Mouse (Mus musculus) heart, adult 2 months (tissue): ENCODE results near the gene Lingo1. TPM values are rescaled to one million over a fixed set of nuclear protein-coding genes. Genes with fewer than 3 reads are reported as not detected.

Source experiments
- DNase-seq, 2 experiments: peaks; one replicate each; pipeline ENCODE4 v3.0.0; 2021
- H3K27ac ChIP-seq: fragments of 200-600 bp; 2 replicates; pipeline ENCODE4 v1.8.1; 2022
- H3K27me3 ChIP-seq: fragments of 200-500 bp; 2 replicates; pipeline ENCODE4 v1.6.1; 2012; ENCODE audit warnings: mild to moderate bottlenecking, low read length, inconsistent platforms, mixed read lengths; ENCODE audit not compliant: control insufficient read depth, insufficient read depth
- H3K36me3 ChIP-seq: fragments of 200-500 bp; 2 replicates; pipeline ENCODE4 v1.6.1; 2012; ENCODE audit warnings: low read length, inconsistent platforms; ENCODE audit not compliant: control insufficient read depth, insufficient read depth
- H3K4me1 ChIP-seq: fragments of 200-500 bp; 2 replicates; pipeline ENCODE4 v1.6.1; 2011; ENCODE audit warnings: low read length; ENCODE audit not compliant: control insufficient read depth, insufficient read depth
- H3K4me3 ChIP-seq: fragments of 200-600 bp; 2 replicates; pipeline ENCODE4 v1.8.1; 2022
- H3K79me2 ChIP-seq: fragments of 200-500 bp; replicated peaks from 2 replicates; pipeline ENCODE4 v1.6.1; 2012; ENCODE audit warnings: mild to moderate bottlenecking, inconsistent platforms, low read length, moderate library complexity, mixed read lengths; ENCODE audit not compliant: control insufficient read depth, insufficient read depth
- H3K9ac ChIP-seq: fragments of 200-500 bp; 2 replicates; pipeline ENCODE4 v1.6.1; 2012; ENCODE audit warnings: low read depth, mild to moderate bottlenecking, control low read depth, inconsistent platforms, low read length, mixed read lengths
- CTCF ChIP-seq: fragments of 200-600 bp; IDR thresholded peaks from 2 replicates; pipeline ENCODE4 v1.8.1; 2022; ENCODE audit warnings: antibody characterized with exemption, mild to moderate bottlenecking, moderate library complexity
- EP300 ChIP-seq: fragments of 200-500 bp; IDR thresholded peaks from 2 replicates; pipeline ENCODE4 v1.6.1; 2011; ENCODE audit warnings: low read depth, low read length, control low read depth; ENCODE audit not compliant: insufficient read depth
- POLR2A ChIP-seq: fragments of 200-500 bp; IDR thresholded peaks from 2 replicates; pipeline ENCODE4 v1.6.1; 2011; ENCODE audit warnings: mild to moderate bottlenecking, low read depth, low read length, control low read depth; ENCODE audit not compliant: insufficient read depth
- WGBS: fragments of 180-500 bp; shearing (Covaris S2); methylation state at CpG from one replicate; pipeline ENCODE4 v1.1.7; 2018; 5-methylcytosine and 5-hydroxymethylcytosine counted together
- intact Hi-C: fragments of 180-260 bp; cut with DNase I; formaldehyde crosslinking; loops from one replicate; pipeline ENCODE4 v1.15.1; 2025
- polyA plus RNA-seq: library from polyadenylated mRNA; depleted of rRNA; stranded (reverse); fragments of >200 nt; gene quantifications from 2 replicates; pipeline ENCODE4 v1.2.3, GENCODE M21; 2012
- total RNA-seq, 2 experiments: library from RNA; stranded (reverse); gene quantifications; 2 replicates each; pipeline ENCODE4 v1.2.3; 2021

Gene Lingo1
- total and polyA plus RNA-seq, 3 experiments, result 1.2 to 5.5 (median 1.3) TPM

- no peaks in the 10 kb centered on the region for H3K36me3 ChIP-seq
- TF ChIP-seq CTCF (no peak), EP300 (no peak), POLR2A (no peak)
- H3K4me3 ChIP-seq, result no peak overlapping the region
- H3K27ac ChIP-seq, result no peak overlapping the region
- H3K4me1 ChIP-seq, result no peaks in the 10 kb centered on the region; the same call in 1 of the 2 replicates
- H3K27me3 ChIP-seq, result no peaks in the 10 kb centered on the region
- intact Hi-C loops, result no loop called here
- WGBS, result 86% methylated on average over 5 of the region's 5 CpGs
- H3K9ac ChIP-seq, result no peak overlapping the region
- no peaks in the 10 kb centered on the region for H3K79me2 ChIP-seq
- no peak for DNase-seq
Observed at GRCm38 (mm10) chr9:56840721-56841120, 44.5 kb upstream of the Lingo1 start.

GRCm38 (mm10) chr9:56835152-56835551, 38.9 kb upstream of the Lingo1 start:
- intact Hi-C loops, result no loop called here
- TF ChIP-seq EP300 (no peak), POLR2A (no peak), CTCF (no peak)
- H3K36me3 ChIP-seq, result no peaks in the 10 kb centered on the region
- H3K4me1 ChIP-seq, result no peaks in the 10 kb centered on the region; the same call in 1 of the 2 replicates
- no peak overlapping the region for H3K27ac ChIP-seq
- H3K27me3 ChIP-seq, result no peaks in the 10 kb centered on the region
- WGBS, result 51% methylated on average over 5 of the region's 5 CpGs
- H3K9ac ChIP-seq, result no peak overlapping the region
- H3K4me3 ChIP-seq, result no peak overlapping the region
- DNase-seq, result no peak
- H3K79me2 ChIP-seq, result no peaks in the 10 kb centered on the region

- TF ChIP-seq CTCF, result no peak
- no peak for TF ChIP-seq EP300
- no peak for TF ChIP-seq POLR2A
- no peaks in the 10 kb centered on the region for H3K36me3 ChIP-seq
- peak in 1 of 2 experiments; percentile 21 for DNase-seq
- WGBS, result 15% methylated on average over 6 of the region's 6 CpGs
- no peak overlapping the region for H3K27ac ChIP-seq
- H3K4me3 ChIP-seq, result no peak overlapping the region
- H3K4me1 ChIP-seq, result no peaks in the 10 kb centered on the region; the same call in 1 of the 2 replicates
- H3K9ac ChIP-seq, result no peak overlapping the region
- H3K27me3 ChIP-seq, result no peaks in the 10 kb centered on the region
- H3K79me2 ChIP-seq, result no peaks in the 10 kb centered on the region
- intact Hi-C loops, result no loop called here
Observed at GRCm38 (mm10) chr9:56832900-56833299, 36.6 kb upstream of the Lingo1 start.

- WGBS, result 84% methylated on average over 3 of the region's 3 CpGs
- TF ChIP-seq CTCF, result no peak
- no peak for TF ChIP-seq EP300
- TF ChIP-seq POLR2A, result no peak
- H3K4me1 ChIP-seq, result no peaks in the 10 kb centered on the region; the same call in 1 of the 2 replicates
- H3K4me3 ChIP-seq, result no peak overlapping the region
- no peaks in the 10 kb centered on the region for H3K36me3 ChIP-seq
- no peak overlapping the region for H3K9ac ChIP-seq
- no peaks in the 10 kb centered on the region for H3K27me3 ChIP-seq
- intact Hi-C loops, result no loop called here
- H3K27ac ChIP-seq, result no peak overlapping the region
- DNase-seq, result no peak
- H3K79me2 ChIP-seq, result no peaks in the 10 kb centered on the region
Observed at GRCm38 (mm10) chr9:56831904-56832303, 35.6 kb upstream of the Lingo1 start.

- no peak overlapping the region for H3K27ac ChIP-seq
- intact Hi-C loops, result no loop called here
- TF ChIP-seq CTCF, result no peak
- no peak for TF ChIP-seq EP300
- no peak for TF ChIP-seq POLR2A
- H3K4me3 ChIP-seq, result no peak overlapping the region
- H3K79me2 ChIP-seq, result no peaks in the 10 kb centered on the region
- no peak for DNase-seq
- no peaks in the 10 kb centered on the region for H3K36me3 ChIP-seq
- no peak overlapping the region for H3K9ac ChIP-seq
- WGBS, result 48% methylated on average over 4 of the region's 4 CpGs
- H3K4me1 ChIP-seq, result no peaks in the 10 kb centered on the region; the same call in 1 of the 2 replicates
- no peaks in the 10 kb centered on the region for H3K27me3 ChIP-seq
Observed at GRCm38 (mm10) chr9:56830162-56830561, 33.9 kb upstream of the Lingo1 start.

GRCm38 (mm10) chr9:56828841-56829240, 32.6 kb upstream of the Lingo1 start:
- no peaks in the 10 kb centered on the region for H3K27me3 ChIP-seq
- intact Hi-C loops, result loop anchor here (10.0 kb wide), 1 partner anchor 104 kb away; no protein-coding TSS in a partner anchor

More at GRCm38 (mm10) chr9:56828841-56829240, 32.6 kb upstream of the Lingo1 start:
- H3K27ac ChIP-seq, result no peak overlapping the region
- no peaks in the 10 kb centered on the region for H3K4me1 ChIP-seq
- no peak overlapping the region for H3K4me3 ChIP-seq
- TF ChIP-seq POLR2A, result no peak
- no peak for TF ChIP-seq CTCF
- no peak for TF ChIP-seq EP300
- 86% methylated on average over 6 of the region's 6 CpGs for WGBS
- no peak overlapping the region for H3K9ac ChIP-seq
- no peaks in the 10 kb centered on the region for H3K36me3 ChIP-seq
- H3K79me2 ChIP-seq, result no peaks in the 10 kb centered on the region
- no peak for DNase-seq
